ENCODE assay signal across 22 mouse cellular contexts in genomic region chr3:137525606-137526575, GRCm38 (mm10).
A peak's percentile ranks its signal among the peaks of the same experiment; 100 is the strongest.
DNase-seq lines count a peak whose midpoint lies in the region; ATAC-seq and TF ChIP-seq lines count a peak whose summit lies in the region.
"Had no signal": no experiment of that assay in that cellular context is flagged by ENCODE, and none has a peak within 500 bp of the region (broad histone marks: within the 10 kb centered on the region; RNA-seq: fewer than 3 reads in every experiment).

No protein-coding gene starts in this region.

- H3K27me3 ChIP-seq in hindbrain, embryonic 14.5 days (ENCODE audit: control insufficient read depth, insufficient read depth, low read length): no peaks in the 10 kb centered on the region
- no peaks in the 10 kb centered on the region for H3K27me3 ChIP-seq in hindbrain, postnatal 0 days (ENCODE audit: insufficient read depth, low read length)
- H3K27me3 ChIP-seq in limb, embryonic 14.5 days (ENCODE audit: control insufficient read depth, insufficient read depth, low read length): no peaks in the 10 kb centered on the region
- H3K27me3 ChIP-seq in intestine, embryonic 16.5 days (replicated peaks; ENCODE audit: control insufficient read depth, insufficient read depth, low read length): no peaks in the 10 kb centered on the region
- H3K27me3 ChIP-seq: heart, embryonic 13.5 days; hindbrain, embryonic 15.5 days; neural tube, embryonic 13.5 days; stomach, embryonic 15.5 days had no signal

- no peak for TF ChIP-seq CTCF in hindbrain, postnatal 0 days (IDR thresholded peaks at IDR 0.05; ENCODE audit: low read depth)

- H3K4me2 ChIP-seq in hindbrain, embryonic 14.5 days (replicated peaks): no peak overlapping the region
- no peak overlapping the region for H3K4me2 ChIP-seq in hindbrain, postnatal 0 days (ENCODE audit: low read depth, low read length)
- H3K4me2 ChIP-seq in limb, embryonic 14.5 days (replicated peaks; ENCODE audit: low read depth, low read length, severe bottlenecking): no peak overlapping the region
- H3K4me2 ChIP-seq in intestine, embryonic 16.5 days (ENCODE audit: low read depth, low read length): no peak overlapping the region
- H3K4me2 ChIP-seq: heart, embryonic 13.5 days; hindbrain, embryonic 15.5 days; neural tube, embryonic 13.5 days; stomach, embryonic 15.5 days had no signal

- DNase-seq in hindbrain, embryonic 14.5 days (ENCODE audit: low spot score): peak; percentile 14
- DNase-seq in hindbrain, postnatal 0 days (ENCODE audit: low spot score): no peak
- peak; percentile 20 for DNase-seq in adipocyte (ENCODE audit: low spot score)
- peak; percentile 79 for DNase-seq in gastrocnemius, adult 18-20 months (ENCODE audit: low spot score)
- no peak for DNase-seq in limb, embryonic 14.5 days (ENCODE audit: low spot score)
- DNase-seq in layer of hippocampus, postnatal 36 days: no peak
- DNase-seq: adrenal gland, adult 8-10 months; B cell, adult 2 months; cerebellum, adult 11 months; cerebellum, postnatal 10 days; forebrain, postnatal 0 days; kidney, adult 11 months; liver, postnatal 0 days; lung, postnatal 36 days; thymus, adult 18-20 months had no signal

- no peak overlapping the region for H3K9ac ChIP-seq in hindbrain, embryonic 14.5 days
- H3K9ac ChIP-seq in hindbrain, postnatal 0 days (replicated peaks; ENCODE audit: low read length): no peak overlapping the region
- H3K9ac ChIP-seq in limb, embryonic 14.5 days (ENCODE audit: low read depth, low read length, severe bottlenecking): no peak overlapping the region
- no peak overlapping the region for H3K9ac ChIP-seq in intestine, embryonic 16.5 days (ENCODE audit: low read depth, low read length)
- H3K9ac ChIP-seq: forebrain, postnatal 0 days; heart, embryonic 13.5 days; hindbrain, embryonic 15.5 days; liver, postnatal 0 days; neural tube, embryonic 13.5 days; stomach, embryonic 15.5 days had no signal

- peaks cover 10% of the 10 kb centered on the region; the same call in 1 of the 2 replicates for H3K4me1 ChIP-seq in hindbrain, embryonic 14.5 days (replicated peaks; ENCODE audit: control insufficient read depth, insufficient read depth, low read length)
- H3K4me1 ChIP-seq in hindbrain, postnatal 0 days (ENCODE audit: insufficient read depth, low read length): no peaks in the 10 kb centered on the region
- peaks cover 7% of the 10 kb centered on the region; the same call in 1 of the 2 replicates for H3K4me1 ChIP-seq in limb, embryonic 14.5 days (ENCODE audit: control insufficient read depth, insufficient read depth, low read length)
- H3K4me1 ChIP-seq in intestine, embryonic 16.5 days (ENCODE audit: control insufficient read depth, insufficient read depth, low read length): no peaks in the 10 kb centered on the region
- H3K4me1 ChIP-seq: heart, embryonic 13.5 days; stomach, embryonic 15.5 days had no signal

- ATAC-seq in hindbrain, embryonic 14.5 days (ENCODE audit: low FRiP score): no peak
- ATAC-seq in hindbrain, postnatal 0 days: no peak
- 0 out of 2 replicates have a peak, but pooled peaks have one; percentile 50 for ATAC-seq in limb, embryonic 14.5 days (ENCODE audit: low FRiP score, low read depth)
- no peak for ATAC-seq in intestine, embryonic 16.5 days
- ATAC-seq: forebrain, postnatal 0 days; liver, postnatal 0 days had no signal

- H3K9me3 ChIP-seq in hindbrain, embryonic 14.5 days (ENCODE audit: control insufficient read depth, low read length): no peaks in the 10 kb centered on the region
- H3K9me3 ChIP-seq in hindbrain, postnatal 0 days (ENCODE audit: low read length): no peaks in the 10 kb centered on the region
- no peaks in the 10 kb centered on the region for H3K9me3 ChIP-seq in limb, embryonic 14.5 days (ENCODE audit: control insufficient read depth, low read length)
- no peaks in the 10 kb centered on the region for H3K9me3 ChIP-seq in intestine, embryonic 16.5 days (ENCODE audit: control insufficient read depth, low read length)
- H3K9me3 ChIP-seq: forebrain, embryonic 10.5 days; heart, embryonic 13.5 days; hindbrain, embryonic 15.5 days; midbrain, embryonic 10.5 days; neural tube, embryonic 13.5 days; stomach, embryonic 15.5 days had no signal

- 79% methylated on average over 12 of the region's 12 CpGs for WGBS in hindbrain, embryonic 14.5 days
- WGBS in hindbrain, postnatal 0 days: 68% methylated on average over 12 of the region's 12 CpGs
- WGBS in limb, embryonic 14.5 days: 53% methylated on average over 12 of the region's 12 CpGs
- 78% methylated on average over 12 of the region's 12 CpGs for WGBS in intestine, embryonic 16.5 days

- H3K36me3 ChIP-seq in hindbrain, embryonic 14.5 days (replicated peaks; ENCODE audit: control insufficient read depth, insufficient read depth): no peaks in the 10 kb centered on the region
- no peaks in the 10 kb centered on the region for H3K36me3 ChIP-seq in hindbrain, postnatal 0 days (ENCODE audit: insufficient read depth, low read length)
- H3K36me3 ChIP-seq in limb, embryonic 14.5 days (ENCODE audit: control insufficient read depth, insufficient read depth, low read length): no peaks in the 10 kb centered on the region
- H3K36me3 ChIP-seq in intestine, embryonic 16.5 days (ENCODE audit: control insufficient read depth, insufficient read depth, low read length): no peaks in the 10 kb centered on the region
- H3K36me3 ChIP-seq: forebrain, embryonic 10.5 days; heart, embryonic 13.5 days; hindbrain, embryonic 15.5 days; midbrain, embryonic 10.5 days; neural tube, embryonic 13.5 days; stomach, embryonic 15.5 days had no signal

- no peak overlapping the region for H3K27ac ChIP-seq in hindbrain, embryonic 14.5 days
- no peak overlapping the region for H3K27ac ChIP-seq in hindbrain, postnatal 0 days
- no peak overlapping the region for H3K27ac ChIP-seq in limb, embryonic 14.5 days (replicated peaks; ENCODE audit: low read depth, low read length)
- H3K27ac ChIP-seq in intestine, embryonic 16.5 days (ENCODE audit: low read length): no peak overlapping the region
- H3K27ac ChIP-seq: forebrain, embryonic 10.5 days; heart, embryonic 13.5 days; hindbrain, embryonic 15.5 days; midbrain, embryonic 10.5 days; neural tube, embryonic 13.5 days; stomach, embryonic 15.5 days had no signal

- no peak for TF ChIP-seq POLR2A in limb, embryonic 14.5 days (IDR thresholded peaks at IDR 0.05; ENCODE audit: borderline replicate concordance, extremely low read depth, insufficient read depth, insufficient read length)

- H3K4me3 ChIP-seq in hindbrain, embryonic 14.5 days (replicated peaks; ENCODE audit: low read length): no peak overlapping the region
- no peak overlapping the region for H3K4me3 ChIP-seq in hindbrain, postnatal 0 days (ENCODE audit: low read length)
- H3K4me3 ChIP-seq in limb, embryonic 14.5 days (replicated peaks; ENCODE audit: low read length): no peak overlapping the region
- no peak overlapping the region for H3K4me3 ChIP-seq in intestine, embryonic 16.5 days (ENCODE audit: low read length)
- H3K4me3 ChIP-seq: forebrain, embryonic 10.5 days; heart, embryonic 13.5 days; hindbrain, embryonic 15.5 days; midbrain, embryonic 10.5 days; neural tube, embryonic 13.5 days; stomach, embryonic 15.5 days had no signal

Comparison
In these comparisons a context has a peak if more than half of its experiments do, and no peak if none do; other contexts are left out.
1. DNase-seq: peak in hindbrain, embryonic 14.5 days (single experiment), adipocyte (single experiment) and gastrocnemius, adult 18-20 months (single experiment); none in hindbrain, postnatal 0 days (single experiment), limb, embryonic 14.5 days (single experiment) and layer of hippocampus, postnatal 36 days (0 of 2).